Mouse (Mus musculus) spleen, adult 2 months (tissue): ENCODE measurements around the gene Kmt2b.

Experiments
- CTCF ChIP-seq: fragments of 200-500 bp; IDR thresholded peaks from 2 replicates; pipeline ENCODE4 v1.5.1; 2011; ENCODE audit warnings: mild to moderate bottlenecking, inconsistent platforms; ENCODE audit not compliant: insufficient read depth, insufficient read length, insufficient replicate concordance; ENCODE audit errors: extremely low read depth
- POLR2A ChIP-seq: fragments of 200-500 bp; IDR thresholded peaks from 2 replicates; pipeline ENCODE4 v1.6.1; 2011; ENCODE audit warnings: low read depth, low read length, inconsistent platforms

DNA sequence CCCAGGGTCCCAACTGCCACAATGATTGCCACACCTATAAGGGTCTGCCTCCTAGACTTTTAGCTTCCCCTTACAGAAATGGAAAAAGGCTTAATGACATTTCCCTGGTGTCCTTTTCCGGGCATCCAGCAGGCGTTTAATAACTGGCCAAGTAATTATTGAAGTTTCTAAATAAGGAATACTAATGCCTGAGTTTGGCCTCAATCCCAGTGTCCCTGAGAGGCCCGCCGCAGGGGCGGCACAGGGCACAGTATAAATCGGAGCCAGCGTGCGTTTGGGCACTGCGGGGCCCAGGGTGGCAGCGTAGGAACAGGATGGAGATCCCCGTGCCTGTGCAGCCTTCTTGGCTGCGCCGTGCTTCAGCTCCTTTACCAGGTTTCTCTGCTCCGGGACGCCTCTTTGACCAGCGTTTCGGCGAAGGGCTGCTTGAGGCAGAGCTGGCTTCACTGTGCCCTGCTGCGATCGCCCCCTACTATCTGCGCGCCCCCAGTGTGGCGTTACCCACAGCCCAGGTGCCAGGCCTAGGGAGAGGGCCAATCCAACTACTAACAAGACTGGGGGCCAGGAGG lies 35.4 kb downstream of the Kmt2b start:
- TF ChIP-seq POLR2A (no peak), CTCF (no peak)
